Mouse (Mus musculus) lung, adult 2 months (tissue): ENCODE results near the gene Sorbs1. TPM values are rescaled to one million over a fixed set of nuclear protein-coding genes. Genes with fewer than 3 reads are reported as not detected.

ENCODE experiments used
- DNase-seq: peaks from one replicate; pipeline ENCODE4 v3.0.0; 2022
- H3K4me1 ChIP-seq: fragments of 200-500 bp; 2 replicates; pipeline ENCODE4 v1.6.1; 2011; ENCODE audit warnings: low read length; ENCODE audit not compliant: control insufficient read depth, insufficient read depth
- H3K4me3 ChIP-seq: fragments of 200-500 bp; replicated peaks from 2 replicates; pipeline ENCODE3; 2011; ENCODE audit warnings: low read depth, mild to moderate bottlenecking, control low read depth, low read length; ENCODE audit errors: extremely low read depth
- CTCF ChIP-seq: fragments of 200-500 bp; IDR thresholded peaks from 2 replicates; pipeline ENCODE4 v1.5.1; 2011; ENCODE audit warnings: mild to moderate bottlenecking, low read length, control low read depth; ENCODE audit not compliant: insufficient read depth
- POLR2A ChIP-seq: fragments of 200-500 bp; IDR thresholded peaks from 2 replicates; pipeline ENCODE4 v1.6.1; 2011; ENCODE audit warnings: low read depth, mild to moderate bottlenecking, control low read depth, low read length, borderline replicate concordance; ENCODE audit errors: extremely low read depth
- WGBS: fragments of 180-500 bp; shearing (Covaris S2); methylation state at CpG from one replicate; pipeline ENCODE4 v1.1.7; 2018; 5-methylcytosine and 5-hydroxymethylcytosine counted together
- polyA plus RNA-seq: library from polyadenylated mRNA; depleted of rRNA; stranded (reverse); fragments of >200 nt; gene quantifications from 2 replicates; pipeline ENCODE4 v1.2.3, GENCODE M21; 2012

The Sorbs1 gene
- polyA plus RNA-seq, 1 experiment: 43.4 TPM

- TF ChIP-seq POLR2A: no peak
- no peak for TF ChIP-seq CTCF
- Histone ChIP-seq H3K4me3 (no peak overlapping the region), H3K4me1 (peaks cover 18% of the 10 kb centered on the region)
- DNase-seq: no peak
- WGBS: 23% methylated on average over 4 of the region's 4 CpGs
These were observed 81.6 kb downstream of the Sorbs1 start for GRCm38 (mm10) chr19:40431969-40432368.

- no peak for DNase-seq
- peaks cover 14% of the 10 kb centered on the region for H3K4me1 ChIP-seq
- H3K4me3 ChIP-seq: no peak overlapping the region
- TF ChIP-seq POLR2A: no peak
- 76% methylated on average over 3 of the region's 3 CpGs for WGBS
These were observed 84.0 kb downstream of the Sorbs1 start for GRCm38 (mm10) chr19:40429572-40429971.

GRCm38 (mm10) chr19:40429169-40429568 is 84.4 kb downstream of the Sorbs1 start:
- 92% methylated on average over 3 of the region's 3 CpGs for WGBS
- DNase-seq: no peak
- Histone ChIP-seq H3K4me1 (peaks cover 14% of the 10 kb centered on the region), H3K4me3 (no peak overlapping the region)
- no peak for TF ChIP-seq POLR2A
- no peak for TF ChIP-seq CTCF

GRCm38 (mm10) chr19:40426103-40426960 is 87.2 kb downstream of the Sorbs1 start:
- WGBS: 77% methylated on average over 16 of the region's 16 CpGs
- Histone ChIP-seq H3K4me1 (peaks cover 5% of the 10 kb centered on the region; the same call in 1 of the 2 replicates), H3K4me3 (no peak overlapping the region)
- DNase-seq: no peak
- no peak for TF ChIP-seq POLR2A
- no peak for TF ChIP-seq CTCF

GRCm38 (mm10) chr19:40425326-40425725 is 88.3 kb downstream of the Sorbs1 start:
- WGBS: 25% methylated on average over 5 of the region's 5 CpGs
- no peak for DNase-seq
- Histone ChIP-seq H3K4me1 (peaks cover 5% of the 10 kb centered on the region; the same call in 1 of the 2 replicates), H3K4me3 (no peak overlapping the region)
- TF ChIP-seq CTCF (no peak), POLR2A (no peak)

GRCm38 (mm10) chr19:40421037-40421436 is 92.5 kb downstream of the Sorbs1 start:
- no peak for TF ChIP-seq POLR2A
- no peak for TF ChIP-seq CTCF
- 68% methylated on average over 7 of the region's 7 CpGs for WGBS
- no peak for DNase-seq
- H3K4me3 ChIP-seq: no peak overlapping the region
- peaks cover 3% of the 10 kb centered on the region; the same call in 1 of the 2 replicates for H3K4me1 ChIP-seq

GRCm38 (mm10) chr19:40419315-40419714 is 94.3 kb downstream of the Sorbs1 start:
- TF ChIP-seq CTCF (no peak), POLR2A (no peak)
- DNase-seq: no peak
- WGBS: 57% methylated on average over 7 of the region's 7 CpGs

GRCm38 (mm10) chr19:40417155-40417821 is 96.3 kb downstream of the Sorbs1 start:
- H3K4me1 ChIP-seq: peaks cover 3% of the 10 kb centered on the region; the same call in 1 of the 2 replicates
- no peak for DNase-seq
- TF ChIP-seq POLR2A (no peak), CTCF (no peak)
- WGBS: 59% methylated on average over 8 of the region's 8 CpGs
- no peak overlapping the region for H3K4me3 ChIP-seq

More at GRCm38 (mm10) chr19:40419315-40419714, 94.3 kb downstream of the Sorbs1 start:
- H3K4me3 ChIP-seq: no peak overlapping the region
- peaks cover 3% of the 10 kb centered on the region; the same call in 1 of the 2 replicates for H3K4me1 ChIP-seq

GRCm38 (mm10) chr19:40415725-40416124 is 97.9 kb downstream of the Sorbs1 start:
- no peak for TF ChIP-seq POLR2A
- no peak for TF ChIP-seq CTCF
- no peak for DNase-seq
- H3K4me3 ChIP-seq: no peak overlapping the region
- WGBS: 97% methylated on average over 1 of the region's 1 CpGs
- peaks cover 3% of the 10 kb centered on the region; the same call in 1 of the 2 replicates for H3K4me1 ChIP-seq
